Mouse (Mus musculus): ENCODE results near the gene Taldo1. TPM values are rescaled to one million over a fixed set of nuclear protein-coding genes. Genes with fewer than 3 reads are reported as not detected.

The Taldo1 gene
- polyA plus RNA-seq, 1 experiment = 451 TPM

DNA sequence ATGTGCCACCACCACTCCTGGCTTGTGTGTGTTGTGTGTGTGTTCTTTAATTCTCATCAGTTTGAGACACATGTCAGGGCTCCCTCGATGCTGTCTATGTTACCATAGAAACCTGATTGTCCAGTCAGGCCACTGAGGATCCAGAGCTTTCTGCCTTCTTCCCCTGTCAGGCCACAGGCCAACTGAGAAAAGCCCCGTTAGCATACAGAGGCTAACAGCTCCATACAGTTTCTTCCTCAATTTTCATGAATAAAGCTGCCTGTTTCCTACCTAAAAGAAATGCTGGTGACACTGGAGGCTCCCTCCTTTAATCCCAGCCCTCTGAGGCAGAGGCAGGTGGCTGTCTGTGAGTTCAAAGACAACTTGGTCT lies 44.5 kb downstream of the Taldo1 start:
- no peak for TF ChIP-seq GATA1 (IDR thresholded peaks at IDR 0.05; ENCODE audit: borderline replicate concordance, low read length)
- Histone ChIP-seq H3K36me3 (replicated peaks; ENCODE audit: low read length) (peaks cover 69% of the 10 kb centered on the region), H3K4me1 (peaks cover 85% of the 10 kb centered on the region), H3K9me3 (no peaks in the 10 kb centered on the region), H3K4me3 (replicated peaks) (peak overlapping the region; percentile 97), H3K27me3 (replicated peaks) (no peaks in the 10 kb centered on the region)

DNA sequence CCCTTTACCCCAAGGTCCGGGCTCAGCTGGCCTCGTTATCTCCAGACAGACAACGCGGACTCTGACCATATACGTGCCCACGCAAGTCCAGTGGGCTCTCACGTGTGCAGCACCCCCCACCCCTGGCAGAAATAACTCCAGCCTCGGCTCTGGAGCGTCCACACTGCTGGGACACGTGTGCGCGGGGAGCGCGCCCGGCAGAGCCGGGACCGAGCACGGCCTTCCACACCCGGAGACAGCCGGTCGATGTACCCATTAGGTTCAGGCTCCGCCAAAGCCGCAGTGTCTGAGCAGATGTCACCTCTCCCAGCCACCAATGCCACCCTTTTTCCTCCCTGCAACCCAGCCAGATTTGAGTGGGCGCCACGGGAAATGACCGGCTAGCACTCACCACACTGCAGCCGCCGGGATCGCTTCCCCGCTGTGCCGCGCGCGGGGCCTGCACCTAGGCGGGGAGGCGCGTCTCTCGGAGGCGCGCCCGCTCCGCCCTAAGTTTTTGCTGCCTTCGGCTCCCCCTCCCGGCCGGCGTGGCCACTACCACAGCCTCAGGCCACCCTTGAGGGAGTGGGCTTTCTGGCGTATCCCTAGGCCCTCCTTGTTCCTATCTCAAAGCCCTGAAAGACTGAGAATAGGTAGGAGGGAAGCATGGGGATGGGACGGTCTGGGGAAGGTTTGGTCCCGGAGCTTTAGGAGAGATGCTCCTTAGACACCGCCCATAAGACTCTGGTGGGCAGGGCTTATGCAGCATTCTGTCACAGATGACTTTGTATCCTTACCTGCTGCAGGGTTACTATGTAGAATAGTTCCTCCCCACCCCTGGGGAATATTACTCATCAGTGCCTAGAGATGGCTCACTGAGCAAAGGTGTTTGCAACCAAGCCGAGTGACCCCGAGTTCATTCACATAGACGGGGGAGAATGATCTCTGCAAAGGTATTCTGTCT lies 45.5 kb downstream of the Taldo1 start, which contains the start of gene Slc25a22:
TSS of gene Slc25a22 (minus strand) at position 715 of the 943 bp plus-strand sequence.
- H3K9me3 ChIP-seq = no peaks in the 10 kb centered on the region
- H3K27me3 ChIP-seq (replicated peaks) = no peaks in the 10 kb centered on the region
- peak within 1 kb of the TSS; percentile 97 for H3K4me3 ChIP-seq (replicated peaks)
- TF ChIP-seq GATA1 (IDR thresholded peaks at IDR 0.05; ENCODE audit: borderline replicate concordance, low read length) = no peak
- TF ChIP-seq FLI1 (IDR thresholded peaks at IDR 0.05; ENCODE audit: low read length) = no peak
- H3K36me3 ChIP-seq (replicated peaks; ENCODE audit: low read length) = peaks cover 69% of the 10 kb centered on the region
- peaks cover 90% of the 10 kb centered on the region for H3K4me1 ChIP-seq

DNA sequence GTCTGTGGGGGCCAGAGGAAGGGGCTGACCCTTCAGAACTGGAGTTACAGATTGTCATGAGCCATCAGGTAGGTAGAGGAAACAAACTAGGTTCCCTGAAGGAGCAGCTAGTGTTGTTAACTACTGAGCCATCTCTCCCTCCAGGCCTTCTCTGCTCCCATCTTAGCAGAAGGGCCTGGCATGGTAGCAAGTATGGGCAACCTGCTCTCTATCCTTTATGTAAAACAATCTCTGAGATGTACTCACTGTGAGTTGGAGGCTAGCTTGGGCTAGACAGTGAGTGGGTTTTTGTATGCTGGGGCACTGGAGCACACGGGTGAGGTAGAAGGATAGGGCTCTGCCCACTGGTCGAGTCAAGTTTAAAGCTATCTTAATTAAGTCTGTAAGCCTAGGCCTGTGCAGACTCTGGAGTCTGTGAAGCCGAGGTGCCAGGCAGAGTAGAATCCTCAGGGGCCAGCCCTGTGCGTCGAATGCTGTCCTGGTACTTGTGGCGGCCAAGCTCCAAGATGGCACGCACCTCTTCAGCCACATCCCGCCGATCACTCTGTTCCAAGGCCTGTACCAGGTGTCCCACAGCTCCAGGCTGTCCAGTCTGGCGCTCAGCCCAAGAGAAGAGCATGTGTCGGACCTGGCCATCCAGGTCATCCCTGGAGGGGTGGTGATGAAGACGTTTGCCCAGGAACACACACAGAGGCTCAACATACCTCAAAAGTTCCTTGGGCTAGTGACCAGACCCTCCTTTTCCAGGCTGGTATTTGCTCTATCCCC lies 46.4 kb downstream of the Taldo1 start:
- no peaks in the 10 kb centered on the region for H3K27me3 ChIP-seq (replicated peaks)
- peaks cover 64% of the 10 kb centered on the region for H3K36me3 ChIP-seq (replicated peaks; ENCODE audit: low read length)
- TF ChIP-seq FLI1 (IDR thresholded peaks at IDR 0.05; ENCODE audit: low read length) = no peak
- no peaks in the 10 kb centered on the region for H3K9me3 ChIP-seq
- H3K4me1 ChIP-seq = peaks cover 90% of the 10 kb centered on the region
- H3K4me3 ChIP-seq (replicated peaks) = no peak overlapping the region

DNA sequence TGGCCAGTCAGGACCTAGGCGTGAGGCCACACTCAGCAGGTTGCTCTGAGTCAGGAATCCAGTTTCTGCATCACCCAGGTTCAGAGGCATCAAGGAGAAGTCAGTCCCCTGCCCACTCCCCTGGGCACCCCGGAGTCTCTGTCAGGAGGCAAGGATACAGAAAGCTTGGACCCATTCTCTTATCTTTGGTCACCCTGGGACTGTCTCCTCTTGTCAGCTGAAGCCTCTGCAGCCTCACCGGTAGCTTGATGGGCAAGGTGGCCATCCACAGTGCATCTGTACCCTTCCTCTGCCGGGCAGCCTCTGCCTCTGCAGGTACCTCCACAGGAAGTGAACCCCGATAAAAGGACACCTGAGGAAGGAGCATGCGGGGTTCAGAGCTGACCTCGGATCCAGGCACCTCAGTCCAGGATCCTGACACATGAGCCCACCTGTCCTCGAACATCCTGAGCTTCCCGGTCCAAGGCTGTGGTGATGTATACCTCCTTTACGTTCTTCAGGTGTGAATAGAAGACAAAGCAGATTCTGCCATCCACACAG lies 47.2 kb downstream of the Taldo1 start:
- Histone ChIP-seq H3K9me3 (no peaks in the 10 kb centered on the region), H3K27me3 (replicated peaks) (no peaks in the 10 kb centered on the region), H3K4me3 (replicated peaks) (no peak overlapping the region), H3K4me1 (peaks cover 86% of the 10 kb centered on the region), H3K36me3 (replicated peaks; ENCODE audit: low read length) (peaks cover 56% of the 10 kb centered on the region)
- TF ChIP-seq FLI1 (IDR thresholded peaks at IDR 0.05; ENCODE audit: low read length) (no peak), GATA1 (IDR thresholded peaks at IDR 0.05; ENCODE audit: borderline replicate concordance, low read length) (no peak)

DNA sequence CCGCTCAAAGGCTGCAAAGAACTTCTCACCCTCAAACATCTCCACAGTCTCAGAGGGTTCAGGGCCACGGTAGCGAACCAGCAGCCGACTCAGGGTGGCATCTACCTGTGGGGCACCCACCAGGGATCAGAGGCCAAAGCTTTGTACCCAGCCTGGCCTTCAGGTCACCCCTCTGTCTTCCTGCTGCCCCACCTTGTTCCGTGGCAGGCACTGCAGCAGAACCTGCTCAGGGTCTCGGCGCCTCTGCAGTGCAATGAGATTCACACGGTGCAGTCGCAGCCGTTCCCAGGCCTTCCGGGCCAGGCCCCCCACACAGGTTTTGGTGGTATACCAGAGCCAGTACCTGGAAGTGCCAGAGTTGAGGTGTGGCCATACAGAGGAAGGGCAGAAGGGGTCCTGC lies 47.8 kb downstream of the Taldo1 start:
- Histone ChIP-seq H3K4me3 (replicated peaks) (no peak overlapping the region), H3K27me3 (replicated peaks) (no peaks in the 10 kb centered on the region), H3K36me3 (replicated peaks; ENCODE audit: low read length) (peaks cover 53% of the 10 kb centered on the region), H3K9me3 (no peaks in the 10 kb centered on the region), H3K4me1 (peaks cover 86% of the 10 kb centered on the region)
- TF ChIP-seq GATA1 (IDR thresholded peaks at IDR 0.05; ENCODE audit: borderline replicate concordance, low read length) (no peak), FLI1 (IDR thresholded peaks at IDR 0.05; ENCODE audit: low read length) (no peak)

DNA sequence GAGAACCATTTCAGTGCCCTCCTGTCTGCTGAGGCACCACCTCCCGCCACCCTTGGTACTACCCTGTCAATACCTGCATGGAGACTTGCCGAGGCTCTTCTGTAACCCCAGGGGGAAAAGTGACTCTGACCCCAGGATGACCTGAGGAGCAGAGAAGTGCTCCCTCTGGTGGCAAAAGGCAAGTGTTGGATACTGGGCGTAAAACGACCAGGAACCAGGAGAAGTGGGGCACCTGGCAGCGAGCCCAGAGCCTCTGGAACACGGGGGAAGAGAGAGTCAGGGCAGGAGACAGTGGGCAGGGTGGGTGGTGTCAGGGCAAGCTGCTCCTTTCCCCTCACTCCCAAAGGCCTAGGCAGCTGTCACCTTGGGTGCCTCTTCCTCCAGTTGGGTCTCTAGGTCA lies 48.6 kb downstream of the Taldo1 start:
- Histone ChIP-seq H3K4me3 (replicated peaks) (peak overlapping the region; percentile 95), H3K4me1 (peaks cover 81% of the 10 kb centered on the region)

DNA sequence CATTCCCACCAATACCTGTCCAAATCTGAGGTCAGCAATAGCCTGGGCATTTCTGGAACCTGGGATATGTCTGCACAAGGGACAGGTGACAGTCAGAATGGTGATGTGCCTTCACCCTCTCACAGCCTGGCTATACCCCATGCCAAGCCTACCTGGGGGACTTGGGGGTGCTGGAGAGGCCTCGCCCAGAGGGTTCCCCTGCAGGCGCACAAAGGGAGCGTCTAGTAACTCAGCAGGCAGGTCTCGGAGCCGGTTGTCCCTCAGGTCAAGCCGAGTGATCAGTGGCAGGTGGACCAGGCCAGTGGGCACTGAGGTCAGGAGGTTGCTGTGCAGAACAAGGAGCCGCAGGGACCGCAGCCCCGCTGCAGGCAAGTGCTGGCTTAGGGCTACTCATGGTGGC lies 49.5 kb downstream of the Taldo1 start:
- H3K9me3 ChIP-seq = no peaks in the 10 kb centered on the region
- TF ChIP-seq FLI1 (IDR thresholded peaks at IDR 0.05; ENCODE audit: low read length) (no peak), GATA1 (IDR thresholded peaks at IDR 0.05; ENCODE audit: borderline replicate concordance, low read length) (no peak)
- peaks cover 77% of the 10 kb centered on the region for H3K4me1 ChIP-seq
- peak overlapping the region; percentile 95 for H3K4me3 ChIP-seq (replicated peaks)
- no peaks in the 10 kb centered on the region for H3K27me3 ChIP-seq (replicated peaks)
- peaks cover 53% of the 10 kb centered on the region for H3K36me3 ChIP-seq (replicated peaks; ENCODE audit: low read length)

More for the DNA sequence above, 48.6 kb downstream of the Taldo1 start:
- Histone ChIP-seq H3K9me3 (no peaks in the 10 kb centered on the region), H3K27me3 (replicated peaks) (no peaks in the 10 kb centered on the region), H3K36me3 (replicated peaks; ENCODE audit: low read length) (peaks cover 53% of the 10 kb centered on the region)
- no peak for TF ChIP-seq GATA1 (IDR thresholded peaks at IDR 0.05; ENCODE audit: borderline replicate concordance, low read length)
- no peak for TF ChIP-seq FLI1 (IDR thresholded peaks at IDR 0.05; ENCODE audit: low read length)

DNA sequence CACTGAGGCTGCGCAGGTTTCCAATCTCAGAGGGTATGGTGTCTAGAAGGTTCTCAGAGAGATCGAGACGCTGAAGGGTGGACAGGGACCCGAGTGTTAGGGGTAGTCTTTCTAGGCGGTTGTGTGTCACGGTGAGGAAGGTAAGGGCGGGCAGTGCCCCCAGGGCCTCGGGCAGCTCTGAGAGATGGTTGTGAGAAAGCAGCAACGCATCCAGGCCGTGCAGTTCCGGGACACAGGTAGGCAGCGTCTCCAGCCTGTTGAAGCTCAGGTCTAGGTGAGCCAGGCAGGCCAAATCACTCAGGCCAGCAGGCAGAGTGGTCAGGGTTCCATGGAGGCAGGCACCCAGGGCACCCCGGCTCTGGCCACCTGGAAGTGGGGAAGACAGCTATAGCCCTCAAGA lies 50.2 kb downstream of the Taldo1 start:
- peaks cover 74% of the 10 kb centered on the region for H3K4me1 ChIP-seq
- H3K27me3 ChIP-seq (replicated peaks) = no peaks in the 10 kb centered on the region
- H3K36me3 ChIP-seq (replicated peaks; ENCODE audit: low read length) = peaks cover 53% of the 10 kb centered on the region
- H3K9me3 ChIP-seq = no peaks in the 10 kb centered on the region
- H3K4me3 ChIP-seq (replicated peaks) = peak overlapping the region; percentile 95
- TF ChIP-seq FLI1 (IDR thresholded peaks at IDR 0.05; ENCODE audit: low read length) = no peak
- TF ChIP-seq GATA1 (IDR thresholded peaks at IDR 0.05; ENCODE audit: borderline replicate concordance, low read length) = no peak

DNA sequence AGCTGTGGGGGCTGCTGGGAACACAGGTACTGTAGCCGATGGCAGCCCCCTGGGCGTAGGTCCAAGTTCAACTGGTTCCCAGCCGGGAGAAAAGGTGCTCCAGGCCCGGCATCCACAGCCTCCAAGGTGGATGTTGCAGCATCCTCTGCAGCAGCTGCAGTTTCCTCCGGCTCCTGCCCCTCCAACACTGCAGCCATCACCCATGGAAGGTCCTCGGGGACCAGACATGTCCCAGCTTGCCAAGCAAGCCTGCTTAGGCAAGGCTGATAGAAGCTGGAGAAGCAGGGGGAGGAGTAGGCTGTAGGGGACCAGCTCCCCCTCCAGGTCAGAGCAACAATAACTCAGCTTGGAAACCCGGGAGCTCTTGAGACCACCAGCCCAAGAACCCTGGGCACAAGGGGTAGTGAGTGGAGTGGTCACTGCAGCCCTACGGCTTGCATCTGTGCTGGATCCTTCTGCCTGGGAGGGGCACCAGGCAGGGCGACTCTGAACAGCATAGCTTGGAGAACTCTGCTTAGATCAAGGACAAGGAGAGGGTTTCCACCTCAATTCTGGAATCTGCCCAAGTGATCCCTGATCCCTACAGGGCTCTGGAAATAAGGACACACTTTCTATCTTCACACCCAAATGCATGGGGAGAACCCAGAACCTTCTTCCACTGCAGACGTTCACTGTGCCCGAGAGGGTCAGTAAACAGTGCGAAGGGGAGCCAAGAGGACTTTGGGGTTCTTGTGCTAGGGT lies 51.3 kb downstream of the Taldo1 start:
- Histone ChIP-seq H3K4me1 (peaks cover 66% of the 10 kb centered on the region), H3K4me3 (replicated peaks) (peak overlapping the region; percentile 95)

More for the DNA sequence above, 51.3 kb downstream of the Taldo1 start:
- Histone ChIP-seq H3K27me3 (replicated peaks) (no peaks in the 10 kb centered on the region), H3K36me3 (replicated peaks; ENCODE audit: low read length) (peaks cover 46% of the 10 kb centered on the region), H3K9me3 (no peaks in the 10 kb centered on the region)
- no peak for TF ChIP-seq GATA1 (IDR thresholded peaks at IDR 0.05; ENCODE audit: borderline replicate concordance, low read length)
- TF ChIP-seq FLI1 (IDR thresholded peaks at IDR 0.05; ENCODE audit: low read length) = no peak
